Mouse (Mus musculus): Measurements from ENCODE around the gene Mdp1. TPM values are rescaled to one million over a fixed set of nuclear protein-coding genes. Genes with fewer than 3 reads are reported as not detected.

The Mdp1 gene
- total RNA-seq, 2 experiments from 2014 or later: 43.6 to 76.9 TPM

DNA sequence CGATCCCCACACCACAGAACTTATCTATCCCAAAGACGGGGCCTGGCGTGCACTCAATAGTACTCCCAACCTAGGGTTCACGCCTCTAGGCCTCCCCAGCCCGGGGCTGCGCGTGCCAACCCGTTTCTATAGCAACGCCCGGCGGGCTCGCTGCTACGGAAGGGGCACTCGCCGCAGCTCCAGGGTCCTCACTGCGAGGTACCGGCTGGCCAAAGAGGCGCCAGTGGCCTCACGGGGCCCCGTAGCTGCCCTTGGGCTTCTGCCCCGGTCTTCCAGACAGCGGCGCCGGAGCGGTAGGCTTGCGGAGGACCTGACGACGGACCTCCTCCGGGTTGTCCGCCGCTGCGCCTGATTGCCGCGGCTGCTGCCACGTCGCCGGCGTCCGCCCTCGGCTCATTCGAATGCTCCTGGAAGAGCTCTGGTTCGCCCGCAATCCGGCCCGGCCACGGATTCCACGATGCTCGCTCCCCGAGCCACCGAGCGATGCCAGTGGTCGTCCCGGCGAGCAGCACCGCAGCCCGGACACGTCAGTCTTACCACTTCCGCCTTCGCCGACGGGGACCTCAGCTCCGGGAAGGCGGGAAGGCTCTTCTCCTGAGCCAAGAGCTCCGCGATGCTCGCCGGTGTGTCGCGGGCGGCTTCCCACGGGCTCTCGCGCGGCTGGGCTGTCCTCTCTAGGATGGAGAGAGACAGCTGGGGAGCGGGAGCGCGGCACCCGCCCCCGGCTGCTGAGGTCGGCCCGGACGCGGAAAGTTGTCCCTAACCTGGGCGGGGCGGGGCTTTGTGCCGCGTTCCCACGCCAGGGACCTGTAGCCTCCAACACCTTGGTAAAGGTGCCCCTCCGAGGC is 17.0 kb downstream of the Mdp1 start, which contains the start of gene Tm9sf1:
Tm9sf1 (minus strand) TSS at position 747 of the 848 bp plus-strand sequence.
- DNase-seq: peak; percentile 87 to 91

DNA sequence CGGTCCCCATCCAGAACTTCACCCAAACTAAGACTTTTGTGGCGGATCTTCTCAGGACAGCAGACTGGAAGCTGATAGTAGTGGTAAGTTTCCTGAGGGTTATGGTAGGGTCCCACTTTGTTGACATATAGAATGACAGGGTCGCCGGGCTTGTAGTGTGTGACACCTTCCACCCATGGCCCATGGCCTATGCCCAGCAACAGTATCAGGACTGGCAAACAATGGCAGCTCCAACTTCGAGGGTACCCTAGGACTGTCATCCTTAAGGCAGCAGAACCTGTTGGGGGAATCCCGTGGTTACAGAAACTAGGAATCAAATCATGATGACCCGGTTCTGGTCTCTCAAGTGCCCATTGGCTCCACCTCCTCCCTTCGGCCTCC is 17.6 kb downstream of the Mdp1 start:
- no peak for DNase-seq

DNA sequence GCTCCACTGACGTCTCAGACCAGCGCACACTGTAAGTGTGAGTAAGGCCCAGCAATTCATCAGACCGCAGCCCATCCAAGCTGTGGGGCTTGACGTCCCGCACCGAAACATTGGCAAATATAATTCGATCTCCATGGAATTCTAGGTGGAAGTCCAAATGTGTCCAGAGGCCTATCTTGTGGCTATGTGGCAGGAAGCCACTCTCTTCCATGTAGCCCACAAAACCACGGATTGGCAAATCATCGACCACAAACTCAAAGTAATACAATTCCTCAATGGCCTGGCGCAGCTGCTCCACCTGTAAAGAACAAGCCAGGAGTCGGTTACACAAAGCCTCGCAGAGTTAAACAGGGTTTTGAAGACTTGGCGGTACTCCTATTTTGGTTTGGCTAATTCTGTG is 19.0 kb downstream of the Mdp1 start:
- no peak for DNase-seq

DNA sequence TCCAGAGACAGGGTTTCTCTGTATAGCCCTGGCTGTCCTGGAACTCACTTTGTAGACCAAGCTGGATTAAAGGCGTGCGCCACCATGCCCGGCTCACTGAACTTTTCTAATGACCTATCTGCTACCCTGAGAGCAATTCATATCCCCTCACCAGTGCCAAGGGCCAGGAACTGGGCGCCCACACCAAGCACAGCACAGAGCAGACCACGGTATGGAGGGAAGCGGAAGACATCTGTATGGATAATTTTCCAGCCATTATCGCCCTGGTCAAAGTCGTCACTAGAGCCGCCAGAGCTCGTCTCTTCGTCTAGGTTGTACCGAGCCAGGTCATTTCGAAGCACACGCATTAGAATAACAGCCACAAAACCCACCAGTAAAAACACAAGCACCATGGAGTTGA is 19.5 kb downstream of the Mdp1 start:
- DNase-seq: no peak

DNA sequence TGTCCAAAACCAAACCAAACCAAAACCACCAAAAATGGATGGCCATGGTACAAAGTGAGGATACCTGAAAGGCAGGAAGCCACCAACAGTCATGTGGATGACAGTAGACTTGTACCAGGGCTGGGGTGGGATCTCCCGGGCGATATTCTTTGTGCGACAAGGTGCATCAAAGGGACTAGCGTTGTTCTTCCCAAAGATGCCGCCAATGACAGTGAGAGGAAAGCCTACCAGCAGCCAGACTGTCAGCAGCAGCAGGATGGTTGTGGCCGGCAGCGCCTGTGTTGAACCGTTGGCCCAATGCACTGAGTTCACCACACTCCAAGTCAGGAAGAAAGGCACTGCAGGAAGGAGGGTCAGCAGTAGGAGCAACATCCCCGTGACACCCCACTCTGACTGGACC is 22.5 kb downstream of the Mdp1 start, which contains the start of gene Gm49378:
Gm49378 (minus strand) TSS at position 101 of the 400 bp plus-strand sequence.
- DNase-seq: no peak

DNA sequence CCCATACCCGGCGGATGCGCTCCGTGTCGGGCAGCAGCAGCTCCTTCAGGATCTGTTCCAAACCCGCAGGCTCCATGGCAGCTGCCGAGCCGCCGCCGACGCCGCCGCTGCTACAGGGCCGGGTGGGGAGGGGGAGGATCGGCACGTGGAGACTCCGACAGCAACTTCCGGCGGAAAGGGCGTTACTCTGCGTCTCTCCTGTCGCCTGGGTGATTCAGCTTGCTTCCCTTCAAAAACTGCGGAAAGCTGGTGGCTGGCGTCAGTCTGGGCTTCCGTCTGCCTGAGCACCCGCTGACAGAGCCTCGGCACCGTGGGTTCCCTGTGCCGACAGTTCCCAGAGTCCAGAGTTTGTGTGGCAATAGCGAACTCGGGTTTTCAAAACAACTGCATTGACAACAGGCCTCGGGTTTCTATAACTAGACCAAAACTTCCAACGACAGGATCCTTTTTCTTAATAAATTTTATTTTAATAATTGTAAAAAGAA is 24.7 kb downstream of the Mdp1 start, which contains the start of gene Ipo4:
Ipo4 (minus strand) TSS at position 435 of the 485 bp plus-strand sequence.
- peak; percentile 93 to 94 for DNase-seq

DNA sequence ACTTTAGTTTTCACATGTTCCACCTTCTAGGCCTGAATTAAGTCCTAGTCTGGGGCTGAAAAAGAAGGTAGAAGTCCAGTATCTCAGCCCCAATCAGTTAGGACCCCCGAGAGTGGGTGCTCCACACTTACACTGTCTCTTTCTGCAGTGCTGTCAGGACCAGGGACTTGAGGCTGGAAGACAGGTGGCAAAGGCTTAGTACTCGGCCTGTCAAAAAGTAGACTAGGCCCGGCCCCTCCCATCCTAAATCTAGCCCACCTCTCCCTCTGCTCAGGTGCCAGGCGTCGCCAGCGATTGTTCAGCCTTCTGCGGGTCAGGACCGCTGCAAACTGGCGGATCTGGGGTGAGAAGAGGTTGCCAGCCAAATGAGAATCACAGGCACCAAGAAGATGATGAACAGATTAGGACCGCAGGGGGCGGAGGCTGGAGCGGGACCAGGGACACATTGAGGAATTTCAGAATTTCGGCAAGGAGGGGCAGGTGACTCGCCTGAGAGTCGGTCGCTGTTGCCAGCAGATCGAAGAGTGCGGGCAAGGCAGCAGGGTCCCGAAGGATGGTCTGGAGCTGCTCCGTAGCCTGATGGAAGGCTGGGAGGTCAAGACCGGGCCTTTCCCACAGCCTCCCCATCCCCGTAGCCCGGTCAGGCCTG is 25.3 kb downstream of the Mdp1 start:
- DNase-seq: peak; percentile 59 to 60

DNA sequence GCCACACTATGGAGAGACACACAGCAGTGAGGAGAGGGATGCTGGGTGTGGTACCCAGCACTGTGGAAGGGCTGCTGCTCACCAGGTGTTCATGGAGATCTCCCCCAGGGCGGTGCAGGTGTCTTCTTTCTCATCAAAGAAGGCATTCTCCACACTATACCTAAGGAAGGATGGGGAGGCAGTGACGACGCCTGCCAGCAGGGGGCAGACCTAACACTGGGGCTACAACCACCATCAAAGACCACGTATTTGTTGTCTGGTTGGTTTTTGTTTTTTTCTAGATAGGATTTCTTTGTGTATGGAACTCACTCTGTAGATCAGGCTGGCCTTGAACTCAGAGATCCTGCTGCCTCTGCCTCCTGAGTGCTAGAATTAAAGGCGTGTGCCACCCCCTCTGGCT is 31.0 kb downstream of the Mdp1 start:
- DNase-seq: peak; percentile 66 to 77

DNA sequence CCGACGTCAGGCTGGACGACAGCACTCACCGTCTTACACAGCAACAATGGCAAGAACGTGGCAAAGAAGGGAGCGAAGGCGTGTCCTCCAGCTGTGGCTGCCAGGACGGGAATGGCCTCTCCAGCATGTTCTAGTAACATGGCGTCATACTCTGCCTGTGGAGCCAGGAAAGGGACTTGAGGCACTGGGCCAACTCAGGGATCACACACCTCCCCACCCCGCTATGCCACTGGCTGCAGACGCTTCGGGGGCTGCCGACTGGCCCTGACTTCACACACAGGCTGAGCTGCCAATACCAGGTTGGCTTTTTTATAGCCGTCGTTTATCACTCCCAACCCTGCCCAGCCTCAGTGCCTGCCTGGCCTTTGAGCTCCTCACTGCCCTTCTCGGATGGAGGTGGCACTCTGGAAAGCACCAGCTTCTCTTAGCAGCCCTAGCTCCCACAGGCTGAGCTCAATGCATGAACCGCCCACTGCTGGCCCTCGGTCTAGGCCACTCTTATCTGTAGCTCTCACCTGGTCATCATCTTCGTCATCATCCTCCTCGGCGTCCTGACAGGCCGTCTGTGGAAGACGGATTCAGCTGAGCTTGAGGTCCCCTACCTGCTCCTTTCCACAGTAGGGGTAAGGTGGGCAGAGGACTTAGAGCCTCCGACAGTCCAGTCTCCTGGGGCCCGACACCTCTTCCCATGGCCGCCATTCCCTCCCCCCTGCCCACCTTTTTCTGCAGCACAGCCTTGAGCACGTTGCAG is 32.1 kb downstream of the Mdp1 start:
- DNase-seq: no peak

DNA sequence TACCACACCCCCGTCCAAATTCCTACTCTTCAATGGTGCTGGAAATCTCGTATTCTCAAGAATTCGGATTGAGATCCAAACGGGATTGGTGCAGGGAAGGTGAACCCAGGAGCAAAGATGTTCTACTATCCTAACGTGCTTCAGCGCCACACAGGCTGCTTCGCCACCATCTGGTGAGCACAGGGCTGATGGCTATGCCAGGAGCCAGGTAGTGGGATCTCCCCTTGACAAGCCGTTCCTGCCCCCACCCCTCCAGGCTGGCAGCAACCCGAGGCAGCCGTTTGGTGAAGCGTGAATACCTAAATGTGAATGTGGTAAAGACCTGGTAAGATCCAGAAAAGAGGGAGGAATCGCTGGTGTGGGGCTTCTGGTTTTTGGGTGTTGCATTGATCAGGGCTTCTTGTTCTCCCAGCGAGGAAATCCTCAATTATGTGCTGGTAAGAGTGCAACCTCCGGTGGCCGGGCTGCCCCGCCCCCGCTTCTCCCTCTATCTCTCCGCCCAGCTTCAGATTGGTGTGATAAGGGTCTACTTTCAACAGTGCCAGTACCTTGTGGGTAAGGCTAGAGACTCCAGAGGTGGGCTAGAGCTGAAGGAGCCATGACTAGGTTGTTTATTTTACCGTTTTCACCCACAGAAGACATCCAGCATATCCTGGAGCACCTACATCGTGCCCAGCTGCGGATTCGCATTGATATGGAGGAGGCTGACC is 41.7 kb downstream of the Mdp1 start:
- DNase-seq: no peak

DNA sequence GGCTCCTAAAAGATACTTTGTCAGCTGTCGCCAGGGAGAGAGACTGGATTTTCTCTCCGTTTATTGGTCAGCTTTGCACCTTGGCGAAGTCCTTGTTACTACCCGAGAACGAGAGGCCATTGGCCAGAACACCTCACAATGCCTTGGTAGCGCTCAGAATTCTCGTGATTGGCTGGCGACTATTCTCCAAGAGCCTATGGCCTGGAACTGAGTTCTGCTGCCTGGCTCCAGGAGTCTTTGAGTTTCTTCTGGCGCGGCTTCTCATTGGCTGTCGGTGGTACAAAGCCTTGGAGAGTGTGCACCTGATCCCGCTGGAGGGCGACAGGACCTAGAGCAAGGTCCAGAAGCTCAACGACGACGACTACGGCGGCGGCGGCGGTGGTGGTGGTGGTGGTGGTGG is 42.5 kb downstream of the Mdp1 start, which contains the start of gene Rec8:
Rec8 (plus strand) TSS at position 216 of the 400 bp plus-strand sequence.
- DNase-seq: peak; percentile 46 to 60

DNA sequence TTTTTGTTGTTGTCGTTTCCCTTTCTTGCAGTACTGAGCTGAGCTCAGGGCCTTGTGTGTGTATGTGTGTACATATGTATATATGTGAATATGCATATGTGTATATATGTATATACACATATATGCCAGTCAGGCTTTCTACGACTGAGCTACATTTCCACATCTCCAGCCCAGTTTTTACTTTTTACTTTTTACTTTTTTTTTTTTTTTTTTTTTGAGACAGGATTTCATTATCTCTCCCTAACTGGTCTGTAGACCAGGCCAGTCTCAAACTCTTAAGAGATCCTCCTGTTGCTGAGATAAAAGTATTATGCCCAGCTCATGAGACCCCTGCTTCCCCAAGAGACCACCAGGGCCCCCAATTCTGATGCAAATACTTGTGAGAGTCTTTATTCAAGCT is 43.5 kb downstream of the Mdp1 start:
- DNase-seq: no peak

DNA sequence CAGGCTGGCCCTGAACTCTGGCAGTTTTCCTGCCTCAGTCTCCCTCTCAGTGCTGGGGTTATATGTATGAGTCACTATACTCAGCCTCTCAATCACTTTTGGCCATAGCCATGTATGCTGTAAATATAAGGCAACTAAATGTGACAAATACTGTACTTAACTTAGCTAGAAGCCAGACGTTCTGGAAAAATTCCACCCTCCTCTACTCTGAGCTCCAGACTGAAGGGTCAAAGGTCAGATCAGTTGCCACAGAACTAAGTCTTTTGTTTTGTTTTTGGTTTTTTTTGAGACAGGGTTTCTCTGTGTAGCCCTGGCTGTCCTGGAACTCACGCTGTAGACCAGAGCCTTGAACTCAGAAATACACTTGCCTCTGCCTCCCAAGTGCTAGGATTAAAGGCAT is 44.4 kb downstream of the Mdp1 start:
- no peak for DNase-seq

DNA sequence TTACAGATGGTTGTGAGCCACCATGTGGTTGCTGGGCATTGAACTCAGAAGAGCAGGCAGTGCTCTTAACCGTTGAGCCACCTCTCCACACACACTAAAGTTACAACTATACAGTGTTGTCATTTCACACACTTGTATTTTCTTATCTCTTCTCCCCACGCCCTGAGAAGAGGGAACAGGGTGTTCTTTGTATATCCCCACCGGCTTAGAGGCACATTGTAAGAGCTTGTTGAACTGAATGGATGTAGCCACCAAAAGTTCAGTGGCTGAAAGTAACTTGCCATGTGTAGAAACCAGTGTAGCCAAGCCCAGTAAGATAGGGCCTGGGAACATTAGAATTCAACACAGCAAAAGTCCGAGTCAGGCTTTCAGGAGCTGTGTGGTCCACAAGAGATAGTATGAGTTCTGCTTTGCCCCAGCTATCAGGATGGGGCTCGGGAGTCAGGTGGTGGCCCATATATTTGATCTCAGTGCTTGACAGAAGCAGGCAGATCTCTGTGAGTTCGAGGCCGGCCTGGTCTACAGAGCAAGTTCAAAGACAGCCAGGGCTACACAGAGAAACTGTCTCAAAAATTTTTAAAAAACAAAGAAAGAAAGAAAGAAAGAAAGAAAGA is 45.6 kb downstream of the Mdp1 start:
- no peak for DNase-seq

DNA sequence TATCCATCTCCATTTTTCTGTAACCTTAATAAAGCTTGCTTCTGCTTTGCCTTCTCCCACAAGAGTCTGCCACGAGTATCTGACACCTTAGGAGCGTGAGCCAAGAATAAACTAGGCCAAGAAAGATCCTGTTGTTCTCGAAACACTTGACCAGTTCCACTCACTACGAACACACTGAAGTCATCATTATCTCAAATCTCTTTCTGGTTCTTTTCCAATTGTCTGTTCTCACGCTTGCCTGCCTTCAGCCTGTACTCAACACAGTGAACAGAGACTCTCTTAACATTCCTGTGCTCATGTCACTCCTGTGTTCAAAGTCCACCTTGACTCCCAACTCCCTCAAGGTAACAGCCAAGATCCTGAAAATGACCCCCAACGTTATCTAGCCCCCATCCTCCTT is 47.0 kb downstream of the Mdp1 start:
- no peak for DNase-seq

DNA sequence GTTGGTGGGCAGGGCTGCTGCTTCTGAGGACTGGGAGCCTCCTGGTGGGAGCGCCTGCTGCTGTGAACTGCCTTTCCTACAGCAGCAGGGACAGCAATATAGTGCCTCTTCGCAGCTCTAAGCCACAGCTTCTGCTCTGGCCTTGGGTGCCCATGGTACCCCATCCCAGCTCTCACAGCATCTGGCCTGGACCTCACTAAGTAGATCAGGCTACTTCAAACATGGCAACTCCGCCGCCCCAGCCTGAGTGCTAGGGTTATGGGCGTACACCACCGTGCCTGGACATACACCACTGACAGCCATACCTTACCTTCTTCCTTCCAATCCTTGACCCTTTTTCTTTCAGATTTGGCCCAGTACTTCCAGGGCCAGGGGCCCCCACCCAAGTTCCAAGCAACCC is 52.0 kb downstream of the Mdp1 start:
- no peak for DNase-seq

Other genes with a start within 250 kb of the Mdp1 start
- 10 to 100 TPM; 90.2 to 91.6 TPM for gene Dhrs4, start 181.8 kb downstream of the Mdp1 start, total RNA-seq (2021)
- 1 to 10 TPM; 3.6 to 4.6 TPM for gene Carmil3, start 169.9 kb downstream of the Mdp1 start, total RNA-seq (2021)
- not detected for gene Cpne6, start 150.1 kb downstream of the Mdp1 start, total RNA-seq (2021)
- gene Nrl, start 135.5 kb downstream of the Mdp1 start, total RNA-seq (2021): not detected
- gene Pck2, start 120.2 kb downstream of the Mdp1 start, total RNA-seq (2021): 10 to 100 TPM; 29.4 to 39.9 TPM
- 100 to 1,000 TPM; 110 to 139 TPM for gene Dcaf11, start 100.5 kb downstream of the Mdp1 start, total RNA-seq (2021)
- gene A730061H03Rik, start 100.1 kb downstream of the Mdp1 start, total RNA-seq (2021): 1 to 10 TPM in 1 of 2 experiments, not detected in 1; 1.0 TPM
- 1 to 10 TPM in 1 of 2 experiments, under 1 TPM in 1; 0.63 to 1.5 TPM for gene Fitm1, start 84.9 kb downstream of the Mdp1 start, total RNA-seq (2021)
- 100 to 1,000 TPM; 203 to 361 TPM for gene Psme1, start 82.4 kb downstream of the Mdp1 start, total RNA-seq (2021)
- 10 to 100 TPM; 28.0 to 45.9 TPM for gene Emc9, start 75.2 kb downstream of the Mdp1 start, total RNA-seq (2021)
- gene Psme2, start 69.4 kb downstream of the Mdp1 start, total RNA-seq (2021): 100 to 1,000 TPM; 311 to 396 TPM
- gene Rnf31, start 68.8 kb downstream of the Mdp1 start, total RNA-seq (2021): 10 to 100 TPM; 33.7 to 33.9 TPM
- gene Irf9, start 56.9 kb downstream of the Mdp1 start, total RNA-seq (2021): 10 to 100 TPM; 30.3 to 30.6 TPM
- gene Rec8, start 42.5 kb downstream of the Mdp1 start, total RNA-seq (2021): 1 to 10 TPM; 5.8 to 6.6 TPM
- 100 to 1,000 TPM; 112 to 157 TPM for gene Ipo4, start 24.6 kb downstream of the Mdp1 start, total RNA-seq (2021)
- not detected for gene Gm49378, start 22.6 kb downstream of the Mdp1 start, total RNA-seq (2021)
- gene Tm9sf1, start 16.7 kb downstream of the Mdp1 start, total RNA-seq (2021): 10 to 100 TPM; 83.2 to 98.1 TPM
- gene Tssk4, start 10.3 kb downstream of the Mdp1 start, total RNA-seq (2021): 1 to 10 TPM; 1.6 to 1.7 TPM
- 10 to 100 TPM; 26.6 to 28.9 TPM for gene Gmpr2, start 11.4 kb upstream of the Mdp1 start, total RNA-seq (2021)
- 100 to 1,000 TPM; 335 to 393 TPM for gene Nedd8, start 11.6 kb upstream of the Mdp1 start, total RNA-seq (2021)
- 10 to 100 TPM; 30.8 to 35.6 TPM for gene Tinf2, start 21.3 kb upstream of the Mdp1 start, total RNA-seq (2021)
- under 1 TPM; 0.26 TPM for gene Tgm1, start 53.4 kb upstream of the Mdp1 start, total RNA-seq (2021)
- 10 to 100 TPM; 17.2 to 25.1 TPM for gene Rabggta, start 61.8 kb upstream of the Mdp1 start, total RNA-seq (2021)
- gene Dhrs1, start 85.2 kb upstream of the Mdp1 start, total RNA-seq (2021): 10 to 100 TPM; 72.7 to 73.2 TPM
- 10 to 100 TPM; 17.3 to 20.7 TPM for gene Nop9, start 85.2 kb upstream of the Mdp1 start, total RNA-seq (2021)
- gene Cideb, start 98.0 kb upstream of the Mdp1 start, total RNA-seq (2021): 1 to 10 TPM in 1 of 2 experiments, under 1 TPM in 1; 0.93 to 1.3 TPM
- not detected for gene Ltb4r2, start 100.9 kb upstream of the Mdp1 start, total RNA-seq (2021)
- under 1 TPM; 0.66 to 0.79 TPM for gene Ltb4r1, start 105.5 kb upstream of the Mdp1 start, total RNA-seq (2021)
- 10 to 100 TPM in 1 of 2 experiments, 1 to 10 TPM in 1; 6.7 to 13.8 TPM for gene Adcy4, start 123.6 kb upstream of the Mdp1 start, total RNA-seq (2021)
- gene Ripk3, start 128.4 kb upstream of the Mdp1 start, total RNA-seq (2021): 1 to 10 TPM; 4.5 to 5.3 TPM
- 10 to 100 TPM; 19.2 to 26.0 TPM for gene Nfatc4, start 162.6 kb upstream of the Mdp1 start, total RNA-seq (2021)
- gene Nynrin, start 193.5 kb upstream of the Mdp1 start, total RNA-seq (2021): 10 to 100 TPM in 1 of 2 experiments, 1 to 10 TPM in 1; 9.4 to 10.7 TPM
- under 1 TPM in 1 of 2 experiments, not detected in 1; 0.13 TPM for gene Cbln3, start 223.9 kb upstream of the Mdp1 start, total RNA-seq (2021)
- gene Khnyn, start 224.4 kb upstream of the Mdp1 start, total RNA-seq (2021): 10 to 100 TPM; 16.6 to 17.0 TPM
- 10 to 100 TPM; 51.6 to 73.8 TPM for gene Sdr39u1, start 239.8 kb upstream of the Mdp1 start, total RNA-seq (2021)

All from adrenal gland, postnatal 36 days (tissue).